Mouse (Mus musculus): ENCODE measurements around the gene Ppp1r12c.

Gene Ppp1r12c

GRCm38 (mm10) chr7:4492284-4493224 lies 8.9 kb downstream of the Ppp1r12c start:
- no peak for DNase-seq (ENCODE audit: low spot score)

- no peak for DNase-seq (ENCODE audit: low spot score)
Observed at GRCm38 (mm10) chr7:4491308-4491707, 10.2 kb downstream of the Ppp1r12c start.

GRCm38 (mm10) chr7:4482281-4482680 lies 19.2 kb downstream of the Ppp1r12c start:
- DNase-seq (ENCODE audit: low spot score), result no peak

- DNase-seq (ENCODE audit: low spot score), result no peak
Observed at GRCm38 (mm10) chr7:4479674-4480073, 21.8 kb downstream of the Ppp1r12c start.

GRCm38 (mm10) chr7:4478796-4479291 lies 22.6 kb downstream of the Ppp1r12c start:
- DNase-seq (ENCODE audit: low spot score), result no peak

- DNase-seq (ENCODE audit: low spot score), result peak; percentile 46
Observed at GRCm38 (mm10) chr7:4478021-4478795, 23.3 kb downstream of the Ppp1r12c start.

- DNase-seq (ENCODE audit: low spot score), result no peak
Observed at GRCm38 (mm10) chr7:4473940-4474339, 27.5 kb downstream of the Ppp1r12c start.

- DNase-seq (ENCODE audit: low spot score), result peak; percentile 75
Observed at GRCm38 (mm10) chr7:4471179-4471555, 30.3 kb downstream of the Ppp1r12c start.

GRCm38 (mm10) chr7:4470275-4471178 lies 31.0 kb downstream of the Ppp1r12c start:
- peak; percentile 67 for DNase-seq (ENCODE audit: low spot score)

GRCm38 (mm10) chr7:4467801-4468200 lies 33.7 kb downstream of the Ppp1r12c start:
- DNase-seq (ENCODE audit: low spot score), result no peak

- peak; percentile 58 for DNase-seq (ENCODE audit: low spot score)
Observed at GRCm38 (mm10) chr7:4464194-4464824, 37.2 kb downstream of the Ppp1r12c start.

GRCm38 (mm10) chr7:4460576-4461434 lies 40.7 kb downstream of the Ppp1r12c start, which contains the start of gene Eps8l1:
Gene Eps8l1, plus strand, starts transcription at chr7:4460674.
- DNase-seq (ENCODE audit: low spot score), result no peak

- DNase-seq (ENCODE audit: low spot score), result no peak
Observed at GRCm38 (mm10) chr7:4452644-4453043, 48.8 kb downstream of the Ppp1r12c start.

- DNase-seq (ENCODE audit: low spot score), result no peak
Observed at GRCm38 (mm10) chr7:4449211-4449610, 52.3 kb downstream of the Ppp1r12c start.

- DNase-seq (ENCODE audit: low spot score), result no peak
Observed at GRCm38 (mm10) chr7:4448439-4448838, 53.0 kb downstream of the Ppp1r12c start.

GRCm38 (mm10) chr7:4447138-4447537 lies 54.3 kb downstream of the Ppp1r12c start:
- DNase-seq (ENCODE audit: low spot score), result no peak

GRCm38 (mm10) chr7:4445216-4445791 lies 56.2 kb downstream of the Ppp1r12c start, which contains the start of gene Rdh13:
Gene Rdh13, minus strand, starts transcription at chr7:4445649.
- peak; percentile 73 for DNase-seq (ENCODE audit: low spot score)

- no peak for DNase-seq (ENCODE audit: low spot score)
Observed at GRCm38 (mm10) chr7:4440549-4440948, 60.9 kb downstream of the Ppp1r12c start.

- no peak for DNase-seq (ENCODE audit: low spot score)
Observed at GRCm38 (mm10) chr7:4437721-4438120, 63.8 kb downstream of the Ppp1r12c start.

GRCm38 (mm10) chr7:4432026-4432425 lies 69.5 kb downstream of the Ppp1r12c start:
- DNase-seq (ENCODE audit: low spot score), result no peak
